Mouse (Mus musculus): ENCODE data around the gene Rnh1. TPM values are rescaled to one million over a fixed set of nuclear protein-coding genes. Genes with fewer than 3 reads are reported as not detected.
A peak's percentile ranks its signal among the peaks of the same experiment; 100 is the strongest.

Gene Rnh1
- polyA plus RNA-seq, 1 experiment from 2014 or later = 55.7 TPM

GRCm38 (mm10) chr7:141164850-141165249 is 7.8 kb downstream of the Rnh1 start:
- Histone ChIP-seq H3K9ac (replicated peaks) (no peak overlapping the region), H3K36me3 (replicated peaks; ENCODE audit: insufficient read depth, low read length) (peaks cover 51% of the 10 kb centered on the region), H3K27ac (ENCODE audit: low read depth) (no peak overlapping the region), H3K4me1 (ENCODE audit: insufficient read depth) (peaks cover 27% of the 10 kb centered on the region), H3K27me3 (ENCODE audit: insufficient read depth, low read length) (no peaks in the 10 kb centered on the region), H3K4me2 (ENCODE audit: low read depth, low read length) (no peak overlapping the region), H3K4me3 (ENCODE audit: low read depth, low read length) (no peak overlapping the region), H3K9me3 (ENCODE audit: low read length) (no peaks in the 10 kb centered on the region)
- WGBS (ENCODE audit: insufficient replicate concordance) = 57% methylated on average over 6 of the region's 6 CpGs
- TF ChIP-seq EP300 (IDR thresholded peaks at IDR 0.05; ENCODE audit: low read depth) = no peak
- no peak for TF ChIP-seq CTCF (IDR thresholded peaks at IDR 0.05; ENCODE audit: low read depth)
- DNase-seq = peak; percentile 21
- peak; percentile 37; the same call in 1 of the 2 replicates for ATAC-seq

- ATAC-seq = no peak
- H3K27me3 ChIP-seq (ENCODE audit: insufficient read depth, low read length) = no peaks in the 10 kb centered on the region
- 92% methylated on average over 7 of the region's 7 CpGs for WGBS (ENCODE audit: insufficient replicate concordance)
Observed at GRCm38 (mm10) chr7:141164397-141164796, 8.3 kb downstream of the Rnh1 start.

GRCm38 (mm10) chr7:141155362-141155761 is 17.3 kb downstream of the Rnh1 start:
- H3K27me3 ChIP-seq (ENCODE audit: insufficient read depth, low read length) = no peaks in the 10 kb centered on the region
- H3K9ac ChIP-seq (replicated peaks) = no peak overlapping the region
- peaks cover 83% of the 10 kb centered on the region for H3K36me3 ChIP-seq (replicated peaks; ENCODE audit: insufficient read depth, low read length)
- H3K27ac ChIP-seq (ENCODE audit: low read depth) = no peak overlapping the region
- WGBS (ENCODE audit: insufficient replicate concordance) = 84% methylated on average over 9 of the region's 9 CpGs
- DNase-seq = no peak
- H3K4me3 ChIP-seq (ENCODE audit: low read depth, low read length) = no peak overlapping the region
- H3K4me2 ChIP-seq (ENCODE audit: low read depth, low read length) = no peak overlapping the region
- H3K4me1 ChIP-seq (ENCODE audit: insufficient read depth) = no peaks in the 10 kb centered on the region
- TF ChIP-seq CTCF (IDR thresholded peaks at IDR 0.05; ENCODE audit: low read depth) (no peak), EP300 (IDR thresholded peaks at IDR 0.05; ENCODE audit: low read depth) (no peak)
- no peak for ATAC-seq
- no peaks in the 10 kb centered on the region for H3K9me3 ChIP-seq (ENCODE audit: low read length)

More at GRCm38 (mm10) chr7:141164397-141164796, 8.3 kb downstream of the Rnh1 start:
- Histone ChIP-seq H3K9me3 (ENCODE audit: low read length) (no peaks in the 10 kb centered on the region), H3K9ac (replicated peaks) (no peak overlapping the region), H3K36me3 (replicated peaks; ENCODE audit: insufficient read depth, low read length) (peaks cover 56% of the 10 kb centered on the region), H3K4me3 (ENCODE audit: low read depth, low read length) (no peak overlapping the region), H3K4me1 (ENCODE audit: insufficient read depth) (peaks cover 23% of the 10 kb centered on the region), H3K27ac (ENCODE audit: low read depth) (no peak overlapping the region), H3K4me2 (ENCODE audit: low read depth, low read length) (no peak overlapping the region)
- TF ChIP-seq CTCF (IDR thresholded peaks at IDR 0.05; ENCODE audit: low read depth) (no peak), EP300 (IDR thresholded peaks at IDR 0.05; ENCODE audit: low read depth) (no peak)
- DNase-seq = peak; percentile 13

GRCm38 (mm10) chr7:141148639-141149038 is 24.0 kb downstream of the Rnh1 start:
- peaks cover 8% of the 10 kb centered on the region for H3K4me1 ChIP-seq (ENCODE audit: insufficient read depth)
- H3K36me3 ChIP-seq (replicated peaks; ENCODE audit: insufficient read depth, low read length) = peaks cover 82% of the 10 kb centered on the region
- no peak overlapping the region for H3K9ac ChIP-seq (replicated peaks)
- TF ChIP-seq EP300 (IDR thresholded peaks at IDR 0.05; ENCODE audit: low read depth) = no peak
- TF ChIP-seq CTCF (IDR thresholded peaks at IDR 0.05; ENCODE audit: low read depth) = no peak
- DNase-seq = no peak
- no peak overlapping the region for H3K27ac ChIP-seq (ENCODE audit: low read depth)
- no peaks in the 10 kb centered on the region for H3K27me3 ChIP-seq (ENCODE audit: insufficient read depth, low read length)
- H3K9me3 ChIP-seq (ENCODE audit: low read length) = no peaks in the 10 kb centered on the region
- whole genome bisulfite sequencing (ENCODE audit: insufficient replicate concordance) = 75% methylated on average over 4 of the region's 4 CpGs
- H3K4me2 ChIP-seq (ENCODE audit: low read depth, low read length) = no peak overlapping the region
- H3K4me3 ChIP-seq (ENCODE audit: low read depth, low read length) = no peak overlapping the region
- ATAC-seq = no peak

GRCm38 (mm10) chr7:141147044-141147443 is 25.6 kb downstream of the Rnh1 start:
- 72% methylated on average over 6 of the region's 6 CpGs for WGBS (ENCODE audit: insufficient replicate concordance)
- peaks cover 81% of the 10 kb centered on the region for H3K36me3 ChIP-seq (replicated peaks; ENCODE audit: insufficient read depth, low read length)
- no peaks in the 10 kb centered on the region for H3K9me3 ChIP-seq (ENCODE audit: low read length)
- peaks cover 8% of the 10 kb centered on the region for H3K4me1 ChIP-seq (ENCODE audit: insufficient read depth)
- no peak for ATAC-seq
- H3K4me3 ChIP-seq (ENCODE audit: low read depth, low read length) = no peak overlapping the region
- H3K27ac ChIP-seq (ENCODE audit: low read depth) = no peak overlapping the region
- peak overlapping the region; percentile 4; the same call in 1 of the 2 replicates for H3K4me2 ChIP-seq (ENCODE audit: low read depth, low read length)
- no peak for TF ChIP-seq CTCF (IDR thresholded peaks at IDR 0.05; ENCODE audit: low read depth)
- TF ChIP-seq EP300 (IDR thresholded peaks at IDR 0.05; ENCODE audit: low read depth) = no peak
- no peak for DNase-seq
- no peaks in the 10 kb centered on the region for H3K27me3 ChIP-seq (ENCODE audit: insufficient read depth, low read length)
- H3K9ac ChIP-seq (replicated peaks) = 0 out of 2 replicates have a peak overlapping the region, but pooled peaks have one; percentile 13

- Histone ChIP-seq H3K9me3 (ENCODE audit: low read length) (no peaks in the 10 kb centered on the region), H3K27ac (ENCODE audit: low read depth) (peak overlapping the region; percentile 61), H3K4me2 (ENCODE audit: low read depth, low read length) (no peak overlapping the region), H3K4me3 (ENCODE audit: low read depth, low read length) (no peak overlapping the region), H3K4me1 (ENCODE audit: insufficient read depth) (peaks cover 9% of the 10 kb centered on the region), H3K9ac (replicated peaks) (no peak overlapping the region), H3K27me3 (ENCODE audit: insufficient read depth, low read length) (no peaks in the 10 kb centered on the region), H3K36me3 (replicated peaks; ENCODE audit: insufficient read depth, low read length) (peaks cover 78% of the 10 kb centered on the region)
- peak; percentile 59 for DNase-seq
- TF ChIP-seq CTCF (IDR thresholded peaks at IDR 0.05; ENCODE audit: low read depth) (no peak), EP300 (IDR thresholded peaks at IDR 0.05; ENCODE audit: low read depth) (no peak; the same call in 1 of the 2 replicates)
- WGBS (ENCODE audit: insufficient replicate concordance) = 79% methylated on average over 12 of the region's 12 CpGs
- ATAC-seq = peak; percentile 89
Observed at GRCm38 (mm10) chr7:141146043-141146595, 26.5 kb downstream of the Rnh1 start.
